Mouse (Mus musculus) cerebellum, adult 2 months (tissue): ENCODE measurements around the gene Ndufa7.

ENCODE experiments used
- CTCF ChIP-seq: fragments of 200-500 bp; IDR thresholded peaks from 2 replicates; pipeline ENCODE4 v1.5.1; 2011; ENCODE audit warnings: low read depth, mild to moderate bottlenecking, control low read depth, low read length, moderate library complexity, borderline replicate concordance; ENCODE audit not compliant: insufficient read depth
- POLR2A ChIP-seq: fragments of 200-500 bp; IDR thresholded peaks from 2 replicates; pipeline ENCODE4 v1.6.1; 2011; ENCODE audit warnings: low read length, control low read depth, borderline replicate concordance; ENCODE audit not compliant: insufficient read depth

DNA sequence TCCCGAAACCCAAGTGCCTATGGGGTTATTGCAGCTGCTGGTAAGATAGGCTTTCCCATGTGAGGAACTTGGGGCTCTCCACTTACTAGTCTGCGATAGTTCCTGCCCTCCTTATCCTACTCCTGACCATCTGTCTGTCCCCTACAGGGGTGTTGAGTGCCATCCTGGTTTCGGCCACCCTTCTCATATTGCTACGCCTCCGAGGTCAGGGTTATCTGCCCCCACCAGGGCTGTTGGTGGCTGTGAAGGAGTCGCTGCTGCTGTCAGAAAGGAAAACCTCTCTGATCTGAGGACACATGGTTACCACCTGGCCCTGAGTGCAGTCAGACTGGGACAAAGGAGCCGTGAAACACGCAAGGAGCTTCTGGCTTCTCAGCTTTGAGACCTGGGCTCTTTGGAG, 23.8 kb downstream of the Ndufa7 start:
- TF ChIP-seq CTCF (no peak), POLR2A (no peak)
